Mouse (Mus musculus) forebrain, embryonic 16.5 days (tissue): Measurements from ENCODE around the gene Nqo1. TPM values are rescaled to one million over a fixed set of nuclear protein-coding genes. Genes with fewer than 3 reads are reported as not detected.

Experiments used
- ATAC-seq: fragments of 200-750 bp; cut with Nextera tagmentation; 2 replicates; pipeline ENCODE4 v1.8.0; 2017; ENCODE audit warnings: mild to moderate bottlenecking, moderate library complexity
- H3K27ac ChIP-seq: fragments of 300-500 bp; sonication (generic); 2 replicates; pipeline ENCODE4 v1.5.1; 2014; ENCODE audit warnings: low read length, control low read depth
- H3K27me3 ChIP-seq: fragments of 300-500 bp; sonication (generic); replicated peaks from 2 replicates; pipeline ENCODE4 v1.6.1; 2014; ENCODE audit warnings: low read length; ENCODE audit not compliant: control insufficient read depth, insufficient read depth
- H3K36me3 ChIP-seq: fragments of 300-500 bp; sonication (generic); 2 replicates; pipeline ENCODE4 v1.6.1; 2014; ENCODE audit not compliant: control insufficient read depth, insufficient read depth
- H3K4me1 ChIP-seq: fragments of 300-500 bp; sonication (generic); replicated peaks from 2 replicates; pipeline ENCODE4 v1.6.1; 2014; ENCODE audit warnings: low read length; ENCODE audit not compliant: control insufficient read depth, insufficient read depth
- H3K4me2 ChIP-seq: fragments of 300-500 bp; sonication (generic); 2 replicates; pipeline ENCODE4 v1.6.1; 2014; ENCODE audit warnings: mild to moderate bottlenecking, low read length, control low read depth
- H3K4me3 ChIP-seq: fragments of 300-500 bp; sonication (generic); replicated peaks from 2 replicates; pipeline ENCODE4 v1.5.1; 2014; ENCODE audit warnings: mild to moderate bottlenecking, low read length, control low read depth
- H3K9ac ChIP-seq: fragments of 300-500 bp; sonication (generic); replicated peaks from 2 replicates; pipeline ENCODE4 v1.6.1; 2014; ENCODE audit warnings: low read depth, low read length, control low read depth
- H3K9me3 ChIP-seq: fragments of 300-500 bp; sonication (generic); 2 replicates; pipeline ENCODE4 v1.6.1; 2016; ENCODE audit warnings: low read length; ENCODE audit not compliant: control insufficient read depth
- WGBS: fragments of 180-500 bp; shearing (Covaris S2); extraction: QIAGEN DNeasy Blood & Tissue Kit; methylation state at CpG from one replicate; pipeline ENCODE4 v1.1.7; 2014; 5-methylcytosine and 5-hydroxymethylcytosine counted together
- polyA plus RNA-seq: library from polyadenylated mRNA; unstranded; fragments of >200 nt; fragmentation: Nextera tagmentation; extraction: Ambion mirVana; gene quantifications from 2 replicates; pipeline ENCODE4 v1.2.1, GENCODE M21; 2015

The Nqo1 gene
- polyA plus RNA-seq, 1 experiment from 2014 or later, result 3.8 TPM

GRCm38 (mm10) chr8:107413881-107414280 lies 10.9 kb upstream of the Nqo1 start:
- H3K4me2 ChIP-seq, result no peak overlapping the region
- 92% methylated on average over 10 of the region's 10 CpGs for WGBS
- ATAC-seq, result no peak
- H3K9me3 ChIP-seq, result no peaks in the 10 kb centered on the region
- H3K4me3 ChIP-seq, result no peak overlapping the region
- H3K27ac ChIP-seq, result no peak overlapping the region
- no peaks in the 10 kb centered on the region for H3K4me1 ChIP-seq
- no peaks in the 10 kb centered on the region for H3K27me3 ChIP-seq
- peaks cover 53% of the 10 kb centered on the region for H3K36me3 ChIP-seq
- H3K9ac ChIP-seq, result no peak overlapping the region

- Histone ChIP-seq H3K9me3 (no peaks in the 10 kb centered on the region), H3K9ac (no peak overlapping the region), H3K4me3 (no peak overlapping the region), H3K4me1 (no peaks in the 10 kb centered on the region), H3K4me2 (no peak overlapping the region), H3K27me3 (no peaks in the 10 kb centered on the region), H3K27ac (no peak overlapping the region), H3K36me3 (peaks cover 51% of the 10 kb centered on the region)
- 93% methylated on average over 8 of the region's 8 CpGs for WGBS
- ATAC-seq, result no peak
Measured at GRCm38 (mm10) chr8:107412552-107412951, 9.5 kb upstream of the Nqo1 start.

- Histone ChIP-seq H3K4me1 (no peaks in the 10 kb centered on the region), H3K36me3 (peaks cover 45% of the 10 kb centered on the region), H3K9ac (no peak overlapping the region), H3K27ac (no peak overlapping the region), H3K27me3 (no peaks in the 10 kb centered on the region), H3K9me3 (no peaks in the 10 kb centered on the region), H3K4me2 (no peak overlapping the region), H3K4me3 (no peak overlapping the region)
- ATAC-seq, result no peak
- 73% methylated on average over 4 of the region's 4 CpGs for WGBS
Measured at GRCm38 (mm10) chr8:107411391-107411790, 8.4 kb upstream of the Nqo1 start.

- no peak for ATAC-seq
- H3K36me3 ChIP-seq, result peaks cover 17% of the 10 kb centered on the region
- no peak overlapping the region for H3K4me2 ChIP-seq
- no peak overlapping the region for H3K4me3 ChIP-seq
- H3K4me1 ChIP-seq, result peaks cover 10% of the 10 kb centered on the region
- WGBS, result 52% methylated on average over 3 of the region's 3 CpGs
- H3K27ac ChIP-seq, result no peak overlapping the region
- H3K9ac ChIP-seq, result no peak overlapping the region
- H3K9me3 ChIP-seq, result no peaks in the 10 kb centered on the region
- H3K27me3 ChIP-seq, result no peaks in the 10 kb centered on the region
Measured at GRCm38 (mm10) chr8:107405935-107406334, 2.9 kb upstream of the Nqo1 start.

- 78% methylated on average over 4 of the region's 4 CpGs for WGBS
- no peaks in the 10 kb centered on the region for H3K9me3 ChIP-seq
Measured at GRCm38 (mm10) chr8:107404057-107404456, 1.1 kb upstream of the Nqo1 start.

GRCm38 (mm10) chr8:107401866-107402265 lies 1.1 kb downstream of the Nqo1 start:
- Histone ChIP-seq H3K9ac (no peak overlapping the region), H3K4me3 (no peak overlapping the region), H3K4me1 (peaks cover 14% of the 10 kb centered on the region), H3K27ac (no peak overlapping the region), H3K9me3 (no peaks in the 10 kb centered on the region), H3K4me2 (no peak overlapping the region), H3K36me3 (no peaks in the 10 kb centered on the region), H3K27me3 (no peaks in the 10 kb centered on the region)
- ATAC-seq, result no peak
- WGBS, result 79% methylated on average over 5 of the region's 5 CpGs

More at GRCm38 (mm10) chr8:107404057-107404456, 1.1 kb upstream of the Nqo1 start:
- Histone ChIP-seq H3K27ac (no peak overlapping the region), H3K27me3 (no peaks in the 10 kb centered on the region), H3K4me3 (no peak overlapping the region), H3K4me1 (peaks cover 14% of the 10 kb centered on the region), H3K9ac (no peak overlapping the region), H3K4me2 (no peak overlapping the region), H3K36me3 (0 out of 2 replicates have a peak, but pooled peaks cover 1% of the 10 kb centered on the region)
- ATAC-seq, result no peak

GRCm38 (mm10) chr8:107399495-107399894 lies 3.5 kb downstream of the Nqo1 start:
- Histone ChIP-seq H3K27me3 (no peaks in the 10 kb centered on the region), H3K4me2 (no peak overlapping the region), H3K9ac (no peak overlapping the region), H3K4me3 (no peak overlapping the region), H3K27ac (no peak overlapping the region), H3K4me1 (peaks cover 14% of the 10 kb centered on the region), H3K9me3 (no peaks in the 10 kb centered on the region), H3K36me3 (no peaks in the 10 kb centered on the region)
- no peak for ATAC-seq
- WGBS, result 30% methylated on average over 9 of the region's 9 CpGs

GRCm38 (mm10) chr8:107397665-107398064 lies 5.3 kb downstream of the Nqo1 start:
- no peak overlapping the region for H3K4me2 ChIP-seq
- ATAC-seq, result no peak
- no peak overlapping the region for H3K4me3 ChIP-seq
- H3K27ac ChIP-seq, result no peak overlapping the region
- H3K36me3 ChIP-seq, result no peaks in the 10 kb centered on the region
- no peak overlapping the region for H3K9ac ChIP-seq
- WGBS, result 61% methylated on average over 12 of the region's 12 CpGs
- H3K27me3 ChIP-seq, result peaks cover 3% of the 10 kb centered on the region; the same call in 1 of the 2 replicates
- no peaks in the 10 kb centered on the region for H3K9me3 ChIP-seq
- H3K4me1 ChIP-seq, result peaks cover 4% of the 10 kb centered on the region

DNA sequence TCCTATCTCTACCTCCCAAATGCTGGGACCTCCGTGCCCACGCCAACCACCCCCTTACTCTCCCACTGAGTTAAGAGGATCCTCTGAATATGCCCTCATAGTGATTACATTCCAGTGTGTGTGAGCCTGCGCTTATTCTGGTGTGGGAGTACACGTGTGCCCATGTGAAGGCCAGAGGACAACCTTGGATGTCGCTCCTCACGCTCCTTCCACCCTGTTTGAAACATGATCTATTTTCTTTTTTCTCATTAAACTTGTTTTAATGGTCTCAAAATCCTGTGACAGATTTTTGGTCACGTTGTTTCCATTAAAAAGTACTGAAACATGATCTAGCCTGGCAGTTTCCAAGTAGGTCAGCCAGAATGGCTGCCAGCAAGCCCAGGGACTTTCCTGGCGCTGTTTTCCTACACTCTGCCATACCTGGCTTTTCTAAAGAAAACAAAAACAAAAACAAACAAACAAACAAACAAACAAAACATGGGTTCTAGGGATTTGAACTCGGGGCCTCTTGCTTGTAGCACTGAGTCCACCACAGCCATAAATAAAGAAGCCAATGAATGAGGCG lies 6.8 kb downstream of the Nqo1 start:
- Histone ChIP-seq H3K9ac (no peak overlapping the region), H3K4me3 (no peak overlapping the region), H3K9me3 (no peaks in the 10 kb centered on the region), H3K4me1 (peaks cover 4% of the 10 kb centered on the region; the same call in 1 of the 2 replicates), H3K4me2 (no peak overlapping the region), H3K36me3 (no peaks in the 10 kb centered on the region), H3K27ac (no peak overlapping the region), H3K27me3 (peaks cover 3% of the 10 kb centered on the region; the same call in 1 of the 2 replicates)
- ATAC-seq, result no peak
- 93% methylated on average over 10 of the region's 10 CpGs for WGBS

- H3K27ac ChIP-seq, result no peak overlapping the region
- H3K27me3 ChIP-seq, result peaks cover 8% of the 10 kb centered on the region; the same call in 1 of the 2 replicates
- H3K36me3 ChIP-seq, result no peaks in the 10 kb centered on the region
- H3K9me3 ChIP-seq, result no peaks in the 10 kb centered on the region
- no peak for ATAC-seq
- H3K4me2 ChIP-seq, result no peak overlapping the region
- H3K4me1 ChIP-seq, result peaks cover 4% of the 10 kb centered on the region; the same call in 1 of the 2 replicates
- no peak overlapping the region for H3K9ac ChIP-seq
- no peak overlapping the region for H3K4me3 ChIP-seq
Measured at GRCm38 (mm10) chr8:107395397-107395796, 7.6 kb downstream of the Nqo1 start.
